Mouse (Mus musculus): ENCODE data around the gene Cdhr1. TPM values are rescaled to one million over a fixed set of nuclear protein-coding genes. Genes with fewer than 3 reads are reported as not detected.

Cdhr1 gene
- total RNA-seq, 2 experiments from 2014 or later = not detected

GRCm38 (mm10) chr14:37083755-37084154 lies 14.4 kb downstream of the Cdhr1 start:
- no peak for DNase-seq
- intact Hi-C loops (cut with DNase I) = no loop called here

- DNase-seq = no peak
- intact Hi-C loops (cut with DNase I) = no loop called here
These were observed 17.4 kb downstream of the Cdhr1 start for GRCm38 (mm10) chr14:37080724-37081123.

- DNase-seq = no peak
- intact Hi-C loops (cut with DNase I) = no loop called here
These were observed 29.6 kb downstream of the Cdhr1 start for GRCm38 (mm10) chr14:37068516-37068915.

- intact Hi-C loops (cut with DNase I) = no loop called here
- DNase-seq = no peak
These were observed 30.5 kb downstream of the Cdhr1 start, which contains the start of gene Lrit2 for GRCm38 (mm10) chr14:37067629-37068028. Lrit2 (plus strand) TSS chr14:37067929.

- intact Hi-C loops (cut with DNase I) = no loop called here
- DNase-seq = no peak
These were observed 31.5 kb downstream of the Cdhr1 start for GRCm38 (mm10) chr14:37066636-37067035.

GRCm38 (mm10) chr14:37064849-37065248 lies 33.3 kb downstream of the Cdhr1 start:
- intact Hi-C loops (cut with DNase I) = no loop called here
- DNase-seq = no peak

- DNase-seq = no peak
- intact Hi-C loops (cut with DNase I) = no loop called here
These were observed 49.2 kb downstream of the Cdhr1 start, which contains the start of gene Rgr for GRCm38 (mm10) chr14:37048914-37049410. Rgr (minus strand) TSS chr14:37048964.

- DNase-seq = no peak
- intact Hi-C loops (cut with DNase I) = loop anchor here (5.0 kb wide), 2 partner anchors 82 to 167 kb away; no protein-coding TSS in a partner anchor
These were observed 63.7 kb downstream of the Cdhr1 start for GRCm38 (mm10) chr14:37034432-37034831.

GRCm38 (mm10) chr14:37033241-37033640 lies 64.9 kb downstream of the Cdhr1 start:
- intact Hi-C loops (cut with DNase I) = loop anchor here (5.0 kb wide), 2 partner anchors 81 to 166 kb away; no protein-coding TSS in a partner anchor
- peak; percentile 52 to 55 for DNase-seq

- intact Hi-C loops (cut with DNase I) = loop anchor here (5.0 kb wide), 2 partner anchors 80 to 165 kb away; no protein-coding TSS in a partner anchor
- DNase-seq = no peak
These were observed 65.6 kb downstream of the Cdhr1 start for GRCm38 (mm10) chr14:37032481-37033104.

GRCm38 (mm10) chr14:37028555-37028954 lies 69.6 kb downstream of the Cdhr1 start:
- intact Hi-C loops (cut with DNase I) = no loop called here

GRCm38 (mm10) chr14:37027951-37028350 lies 70.2 kb downstream of the Cdhr1 start:
- intact Hi-C loops (cut with DNase I) = no loop called here
- DNase-seq = no peak

More at GRCm38 (mm10) chr14:37028555-37028954, 69.6 kb downstream of the Cdhr1 start:
- DNase-seq = no peak

Other genes with a start within 250 kb of the Cdhr1 start
- 10 to 100 TPM; 61.2 to 63.1 TPM for gene Ccser2, start 129.6 kb downstream of the Cdhr1 start, total RNA-seq (2021)
- gene Rgr, start 49.4 kb downstream of the Cdhr1 start, total RNA-seq (2021) = not detected
- not detected for gene Lrit1, start 43.5 kb downstream of the Cdhr1 start, total RNA-seq (2021)
- not detected for gene Lrit2, start 30.4 kb downstream of the Cdhr1 start, total RNA-seq (2021)
- under 1 TPM in 1 of 2 experiments, not detected in 1; 0.52 TPM for gene 2610528A11Rik, start 15.7 kb upstream of the Cdhr1 start, total RNA-seq (2021)
- 100 to 1,000 TPM; 399 to 418 TPM for gene Ghitm, start 36.9 kb upstream of the Cdhr1 start, total RNA-seq (2021)

Measured in gastrocnemius, postnatal 36 days (tissue).